Mouse (Mus musculus): ENCODE measurements around the gene Spsb1. TPM values are rescaled to one million over a fixed set of nuclear protein-coding genes. Genes with fewer than 3 reads are reported as not detected.

Gene Spsb1
- total and polyA plus RNA-seq, 3 experiments, result 0.04 to 0.19 (median 0.07) TPM

DNA sequence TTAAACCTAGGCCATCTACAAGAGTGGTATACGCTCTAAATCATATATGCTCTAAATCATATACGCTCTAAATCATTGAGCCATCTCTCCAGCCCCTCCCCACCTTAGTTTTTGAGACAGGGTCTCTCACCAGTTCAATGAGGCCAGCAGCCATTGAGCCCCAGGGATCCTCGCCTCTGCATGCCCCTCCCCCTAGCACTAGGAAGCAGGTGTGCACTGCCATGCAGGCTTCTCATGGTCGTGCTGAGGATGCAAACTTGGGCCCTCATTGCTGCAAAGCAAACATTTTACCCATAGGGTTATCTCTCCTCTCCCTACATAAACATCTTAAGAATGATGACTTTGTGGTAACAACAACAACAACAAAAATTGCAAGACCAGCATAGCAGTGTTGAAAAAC is 87.5 kb downstream of the Spsb1 start:
- no peak overlapping the region for H3K4me2 ChIP-seq (ENCODE audit: insufficient read depth, low read depth, poor library complexity, severe bottlenecking)
- H3K27ac ChIP-seq (ENCODE audit: insufficient read depth, low read depth), result no peak overlapping the region
- H3K79me2 ChIP-seq (replicated peaks; ENCODE audit: control insufficient read depth, extremely low read depth, insufficient read depth, poor library complexity, severe bottlenecking), result no peaks in the 10 kb centered on the region
- peaks cover 58% of the 10 kb centered on the region for H3K27me3 ChIP-seq (replicated peaks)
- H3K9ac ChIP-seq (ENCODE audit: insufficient read depth, low read depth), result no peak overlapping the region
- no peak overlapping the region for H3K4me3 ChIP-seq (replicated peaks in 1 of 3; ENCODE audit: low read depth in 2 of 3, low read length in 2 of 3, poor library complexity in 1 of 3)
- DNase-seq (ENCODE audit: extremely low read depth), result no peak
- H3K4me1 ChIP-seq (ENCODE audit: control insufficient read depth in 1 of 2, insufficient read depth in 2 of 2), result peaks cover 7 to 24% of the 10 kb centered on the region in 2 experiments; a peak in 3 of 4 replicates
- TF ChIP-seq GABPA (IDR thresholded peaks at IDR 0.05; ENCODE audit: insufficient replicate concordance, low read depth, low read length) (no peak), USF1 (IDR thresholded peaks at IDR 0.05; ENCODE audit: low read depth, low read length) (no peak), IRF4 (IDR thresholded peaks at IDR 0.05; ENCODE audit: low read depth, low read length) (no peak), EP300 (IDR thresholded peaks at IDR 0.05; ENCODE audit: low read length) (no peak), ZKSCAN1 (IDR thresholded peaks at IDR 0.05; ENCODE audit: borderline replicate concordance, low read depth, low read length) (no peak), TBP (conservative IDR thresholded peaks at IDR 0.05; ENCODE audit: low read depth, low read length) (no peak), HCFC1 (IDR thresholded peaks at IDR 0.05; ENCODE audit: low read depth, low read length) (no peak), UBTF (IDR thresholded peaks at IDR 0.05; ENCODE audit: low read depth, low read length) (no peak), JUND (conservative IDR thresholded peaks at IDR 0.05; ENCODE audit: low read depth, low read length) (no peak), MXI1 (IDR thresholded peaks at IDR 0.05; ENCODE audit: low read depth, low read length) (no peak), NELFE (IDR thresholded peaks at IDR 0.05; ENCODE audit: low read depth, low read length) (no peak), BHLHE40 (IDR thresholded peaks at IDR 0.05; ENCODE audit: low read depth, low read length) (no peak)
- in situ Hi-C loops (cut with MboI; ENCODE audit: low pct_ligation_motif_present, low pct_unique_long_range_greater_than_20kb, low sequenced_read_pairs), result no loop called here
- dilution Hi-C loops (cut with MboI; ENCODE audit: extremely low pct_ligation_motif_present, extremely low pct_unique_long_range_greater_than_20kb, low sequenced_read_pairs), result no loop called here
- H3K9me3 ChIP-seq (replicated peaks; ENCODE audit: low read length), result peaks cover 14% of the 10 kb centered on the region
- no peaks in the 10 kb centered on the region for H3K36me3 ChIP-seq (replicated peaks in 1 of 2; ENCODE audit: control insufficient read depth in 1 of 2, insufficient read depth in 1 of 2, low read length in 1 of 2)

DNA sequence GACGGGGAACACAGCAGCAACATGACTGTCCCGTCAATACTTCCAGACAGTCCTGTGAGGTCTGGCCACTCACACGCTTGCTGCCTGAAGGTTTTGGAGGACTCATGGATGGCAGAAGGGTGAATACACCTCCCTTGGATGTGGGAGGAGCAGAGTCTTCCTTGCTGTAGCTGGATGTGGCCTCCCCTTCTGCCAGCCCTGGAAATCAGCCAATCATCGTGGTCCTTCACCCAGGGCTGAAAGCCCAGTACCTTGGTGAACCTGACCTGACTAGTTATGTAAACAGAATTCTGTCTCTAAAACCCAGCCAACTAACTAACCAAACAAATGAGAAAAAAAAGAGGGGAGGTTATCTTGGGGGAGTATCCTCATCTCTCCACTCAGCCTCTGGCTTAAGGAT is 90.4 kb downstream of the Spsb1 start:
- Histone ChIP-seq H3K4me3 (replicated peaks in 1 of 3; ENCODE audit: low read depth in 2 of 3, low read length in 2 of 3, poor library complexity in 1 of 3) (no peak overlapping the region), H3K79me2 (replicated peaks; ENCODE audit: control insufficient read depth, extremely low read depth, insufficient read depth, poor library complexity, severe bottlenecking) (no peaks in the 10 kb centered on the region), H3K36me3 (replicated peaks in 1 of 2; ENCODE audit: control insufficient read depth in 1 of 2, insufficient read depth in 1 of 2, low read length in 1 of 2) (no peaks in the 10 kb centered on the region), H3K4me2 (ENCODE audit: insufficient read depth, low read depth, poor library complexity, severe bottlenecking) (no peak overlapping the region), H3K27me3 (replicated peaks) (peaks cover 61% of the 10 kb centered on the region), H3K4me1 (ENCODE audit: control insufficient read depth in 1 of 2, insufficient read depth in 2 of 2) (peaks cover 7 to 20% of the 10 kb centered on the region in 2 experiments; a peak in 3 of 4 replicates), H3K9me3 (replicated peaks; ENCODE audit: low read length) (peaks cover 5% of the 10 kb centered on the region), H3K9ac (ENCODE audit: insufficient read depth, low read depth) (no peak overlapping the region), H3K27ac (ENCODE audit: insufficient read depth, low read depth) (no peak overlapping the region)
- DNase-seq (ENCODE audit: extremely low read depth), result no peak
- dilution Hi-C loops (cut with MboI; ENCODE audit: extremely low pct_ligation_motif_present, extremely low pct_unique_long_range_greater_than_20kb, low sequenced_read_pairs) (no loop called here), in situ Hi-C loops (cut with MboI; ENCODE audit: low pct_ligation_motif_present, low pct_unique_long_range_greater_than_20kb, low sequenced_read_pairs) (no loop called here)
- no peak for TF ChIP-seq MXI1 (IDR thresholded peaks at IDR 0.05; ENCODE audit: low read depth, low read length)
- no peak for TF ChIP-seq USF2 (conservative IDR thresholded peaks at IDR 0.05; ENCODE audit: low read depth, low read length)
- no peak for TF ChIP-seq POLR2A (IDR thresholded peaks at IDR 0.05; ENCODE audit: low read depth, low read length)
- TF ChIP-seq MAZ (IDR thresholded peaks at IDR 0.05; ENCODE audit: low read depth, low read length), result no peak
- no peak for TF ChIP-seq TBP (conservative IDR thresholded peaks at IDR 0.05; ENCODE audit: low read depth, low read length)
- TF ChIP-seq EP300 (IDR thresholded peaks at IDR 0.05; ENCODE audit: low read length), result no peak
- no peak for TF ChIP-seq ZMIZ1 (IDR thresholded peaks at IDR 0.05; ENCODE audit: low read depth, low read length)
- TF ChIP-seq E2F4 (IDR thresholded peaks at IDR 0.05; ENCODE audit: insufficient replicate concordance, low read depth, low read length), result no peak
- TF ChIP-seq POLR2AphosphoS2 (IDR thresholded peaks at IDR 0.05; ENCODE audit: low read depth, low read length), result no peak
- TF ChIP-seq MAX (IDR thresholded peaks at IDR 0.05; ENCODE audit: low read length), result no peak
- TF ChIP-seq ELF1 (IDR thresholded peaks at IDR 0.05; ENCODE audit: low read depth, low read length), result no peak
- TF ChIP-seq KAT2A (IDR thresholded peaks at IDR 0.05; ENCODE audit: insufficient replicate concordance, low read length), result no peak
- TF ChIP-seq RAD21 (IDR thresholded peaks at IDR 0.05; ENCODE audit: low read depth, low read length), result no peak
- no peak for TF ChIP-seq CHD1 (IDR thresholded peaks at IDR 0.05; ENCODE audit: low read depth, low read length)
- no peak for TF ChIP-seq ZC3H11A (IDR thresholded peaks at IDR 0.05; ENCODE audit: low read depth, low read length)
- no peak for TF ChIP-seq MYC (IDR thresholded peaks at IDR 0.05; ENCODE audit: low read depth, low read length)
- TF ChIP-seq CHD2 (IDR thresholded peaks at IDR 0.05; ENCODE audit: low read length), result no peak
- TF ChIP-seq ZKSCAN1 (IDR thresholded peaks at IDR 0.05; ENCODE audit: borderline replicate concordance, low read depth, low read length), result no peak
- TF ChIP-seq BHLHE40 (IDR thresholded peaks at IDR 0.05; ENCODE audit: low read depth, low read length), result no peak
- no peak for TF ChIP-seq IRF4 (IDR thresholded peaks at IDR 0.05; ENCODE audit: low read depth, low read length)
